Mouse (Mus musculus): ENCODE measurements around the gene B3galt2.

GRCm38 (mm10) chr1:143681108-143681507 is 40.6 kb downstream of the B3galt2 start:
- TF ChIP-seq POLR2A (IDR thresholded peaks at IDR 0.05; ENCODE audit: insufficient read depth, low read depth, low read length) (no peak), CTCF (IDR thresholded peaks at IDR 0.05; ENCODE audit: insufficient read depth, low read depth, low read length) (no peak)
